Mouse (Mus musculus) myocyte (in vitro differentiated cells): ENCODE measurements around the gene Mast4. TPM values are rescaled to one million over a fixed set of nuclear protein-coding genes. Genes with fewer than 3 reads are reported as not detected.

Source experiments
- H3K27me3 ChIP-seq: one replicate; pipeline ENCODE4 v1.6.1; 2011; ENCODE audit not compliant: control insufficient read depth, insufficient read depth, insufficient read length
- H3K36me3 ChIP-seq: one replicate; pipeline ENCODE4 v1.6.1; 2011; ENCODE audit not compliant: control insufficient read depth, insufficient read depth
- H3K4me2 ChIP-seq: one replicate; pipeline ENCODE4 v1.6.1; 2011; ENCODE audit warnings: low read depth, control low read depth
- H3K4me3 ChIP-seq: one replicate; pipeline ENCODE4 v1.5.1; 2011; ENCODE audit warnings: mild to moderate bottlenecking, control low read depth, moderate library complexity
- H3K79me2 ChIP-seq: one replicate; pipeline ENCODE4 v1.6.1; 2011; ENCODE audit not compliant: control insufficient read depth, insufficient read depth
- H3ac ChIP-seq: one replicate; pipeline ENCODE4 v1.6.1; 2011; ENCODE audit not compliant: control insufficient read depth, insufficient read length
- CEBPB ChIP-seq: IDR thresholded peaks from 2 replicates; pipeline ENCODE4 v1.6.1; 2011; ENCODE audit warnings: mild to moderate bottlenecking, moderate library complexity; ENCODE audit not compliant: poor library complexity, insufficient read depth, severe bottlenecking
- E2F4 ChIP-seq: IDR thresholded peaks from one replicate; pipeline ENCODE4 v1.6.1; 2011; ENCODE audit warnings: mild to moderate bottlenecking, control low read depth, moderate library complexity; ENCODE audit not compliant: insufficient read depth
- MAX ChIP-seq: IDR thresholded peaks from one replicate; pipeline ENCODE4 v1.6.1; 2011; ENCODE audit warnings: low read depth, mild to moderate bottlenecking, control low read depth
- MYOD1 ChIP-seq, 3 experiments: IDR thresholded peaks; one replicate each; pipeline ENCODE4 v1.6.1; 2011; ENCODE audit warnings: control low read depth in 2 of 3, low read depth in 2 of 3, mild to moderate bottlenecking in 2 of 3, moderate library complexity in 1 of 3; ENCODE audit not compliant: insufficient read length in 2 of 3, control insufficient read depth in 1 of 3
- MYOG ChIP-seq, 3 experiments: IDR thresholded peaks; one replicate each; pipeline ENCODE4 v1.6.1; 2011; ENCODE audit warnings: control low read depth in 2 of 3, low read depth in 2 of 3, mild to moderate bottlenecking in 2 of 3; ENCODE audit not compliant: insufficient read length in 2 of 3, control insufficient read depth in 1 of 3, insufficient read depth in 1 of 3
- POLR2A ChIP-seq: IDR thresholded peaks from one replicate; pipeline ENCODE4 v1.6.1; 2011; ENCODE audit warnings: low read depth, mild to moderate bottlenecking, control low read depth, moderate library complexity; ENCODE audit not compliant: insufficient read length
- POLR2AphosphoS2 ChIP-seq: IDR thresholded peaks from one replicate; pipeline ENCODE4 v1.6.1; 2011; ENCODE audit warnings: low read depth, control low read depth; ENCODE audit not compliant: insufficient read length
- REST ChIP-seq: IDR thresholded peaks from one replicate; pipeline ENCODE4 v1.6.1; 2011; ENCODE audit warnings: mild to moderate bottlenecking, control low read depth, moderate library complexity; ENCODE audit not compliant: insufficient read depth, insufficient read length
- SRF ChIP-seq: IDR thresholded peaks from one replicate; pipeline ENCODE4 v1.6.1; 2011; ENCODE audit warnings: low read depth; ENCODE audit not compliant: control insufficient read depth, insufficient read length
- TCF12 ChIP-seq: IDR thresholded peaks from one replicate; pipeline ENCODE4 v1.6.1; 2011; ENCODE audit warnings: mild to moderate bottlenecking, control low read depth; ENCODE audit not compliant: poor library complexity, insufficient read depth, severe bottlenecking
- TCF3 ChIP-seq: IDR thresholded peaks from one replicate; pipeline ENCODE4 v1.6.1; 2011; ENCODE audit warnings: low read depth, control low read depth; ENCODE audit not compliant: insufficient read length
- USF1 ChIP-seq: IDR thresholded peaks from one replicate; pipeline ENCODE4 v1.6.1; 2011; ENCODE audit warnings: low read depth, mild to moderate bottlenecking, control low read depth, moderate library complexity
- polyA plus RNA-seq: library from polyadenylated mRNA; unstranded; fragments of >200 nt; fragmentation: generic; extraction: Trizol; gene quantifications from one replicate; pipeline ENCODE4 v1.2.1, GENCODE M21; 2012; ENCODE audit warnings: missing spikeins

The Mast4 gene
- polyA plus RNA-seq, 1 experiment: 15.0 TPM

DNA sequence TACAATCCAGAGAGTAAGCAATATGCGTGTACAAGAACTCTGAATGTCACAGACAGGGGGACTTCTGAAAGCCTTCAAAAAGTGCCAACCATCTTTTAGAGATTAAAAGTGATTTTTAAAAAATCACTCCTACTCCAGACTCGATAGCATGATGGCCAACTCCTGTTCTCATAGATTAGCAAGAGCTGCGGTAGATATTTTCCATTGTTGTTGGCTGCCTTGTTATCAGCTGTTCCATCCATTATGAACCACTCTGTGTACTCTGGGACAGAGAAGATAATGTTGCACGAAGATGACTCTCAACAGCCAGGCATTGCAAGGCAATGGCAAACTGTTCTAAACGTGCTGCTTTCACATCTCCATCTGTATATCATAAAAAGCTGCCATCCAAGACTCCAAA, 360.4 kb downstream of the Mast4 start:
- Histone ChIP-seq H3K27me3 (no peaks in the 10 kb centered on the region), H3K79me2 (peaks cover 4% of the 10 kb centered on the region), H3K36me3 (no peaks in the 10 kb centered on the region), H3ac (no peak overlapping the region), H3K4me3 (no peak overlapping the region), H3K4me2 (no peak overlapping the region)
- TF ChIP-seq CEBPB: no peak
- TF ChIP-seq MYOG (IDR thresholded peaks at IDR 0.05; ENCODE audit: control insufficient read depth in 1 of 3, insufficient read depth in 1 of 3, insufficient read length in 2 of 3, low read depth in 2 of 3): no peak
- TF ChIP-seq MAX: no peak
- no peak for TF ChIP-seq REST
- no peak for TF ChIP-seq SRF
- TF ChIP-seq USF1: no peak
- TF ChIP-seq TCF3: no peak
- no peak for TF ChIP-seq TCF12
- TF ChIP-seq MYOD1 (IDR thresholded peaks at IDR 0.05; ENCODE audit: control insufficient read depth in 1 of 3, insufficient read length in 2 of 3, low read depth in 2 of 3): no peak
- no peak for TF ChIP-seq E2F4
- no peak for TF ChIP-seq POLR2A
- TF ChIP-seq POLR2AphosphoS2: no peak

DNA sequence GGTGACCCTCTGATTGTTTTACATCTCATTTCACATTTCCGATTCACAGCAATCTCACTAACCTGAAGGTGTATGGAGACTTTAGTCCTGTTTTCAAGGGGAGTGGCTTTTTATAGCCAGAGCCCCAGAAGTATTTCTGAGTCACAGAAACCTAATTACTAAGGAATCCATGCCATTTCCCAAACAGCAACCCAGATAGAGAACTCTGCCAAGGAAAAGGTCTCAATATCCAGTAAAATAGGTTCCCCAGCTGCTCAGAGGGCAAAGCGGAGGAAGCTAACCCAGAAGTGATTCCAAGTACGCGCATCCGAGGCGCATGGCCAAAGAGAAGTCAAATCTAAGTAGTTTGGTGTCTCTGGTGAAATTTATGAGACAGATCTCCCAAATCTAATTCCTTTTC, 370.8 kb downstream of the Mast4 start:
- H3ac ChIP-seq: no peak overlapping the region
- TF ChIP-seq USF1 (no peak), CEBPB (no peak), MYOD1 (IDR thresholded peaks at IDR 0.05; ENCODE audit: control insufficient read depth in 1 of 3, insufficient read length in 2 of 3, low read depth in 2 of 3) (no peak), TCF12 (no peak), REST (no peak), MYOG (IDR thresholded peaks at IDR 0.05; ENCODE audit: control insufficient read depth in 1 of 3, insufficient read depth in 1 of 3, insufficient read length in 2 of 3, low read depth in 2 of 3) (no peak), POLR2AphosphoS2 (no peak), POLR2A (no peak)
- H3K27me3 ChIP-seq: no peaks in the 10 kb centered on the region
- H3K4me2 ChIP-seq: peak overlapping the region; percentile 48
- H3K79me2 ChIP-seq: peaks cover 7% of the 10 kb centered on the region
- no peak overlapping the region for H3K4me3 ChIP-seq
- H3K36me3 ChIP-seq: no peaks in the 10 kb centered on the region

DNA sequence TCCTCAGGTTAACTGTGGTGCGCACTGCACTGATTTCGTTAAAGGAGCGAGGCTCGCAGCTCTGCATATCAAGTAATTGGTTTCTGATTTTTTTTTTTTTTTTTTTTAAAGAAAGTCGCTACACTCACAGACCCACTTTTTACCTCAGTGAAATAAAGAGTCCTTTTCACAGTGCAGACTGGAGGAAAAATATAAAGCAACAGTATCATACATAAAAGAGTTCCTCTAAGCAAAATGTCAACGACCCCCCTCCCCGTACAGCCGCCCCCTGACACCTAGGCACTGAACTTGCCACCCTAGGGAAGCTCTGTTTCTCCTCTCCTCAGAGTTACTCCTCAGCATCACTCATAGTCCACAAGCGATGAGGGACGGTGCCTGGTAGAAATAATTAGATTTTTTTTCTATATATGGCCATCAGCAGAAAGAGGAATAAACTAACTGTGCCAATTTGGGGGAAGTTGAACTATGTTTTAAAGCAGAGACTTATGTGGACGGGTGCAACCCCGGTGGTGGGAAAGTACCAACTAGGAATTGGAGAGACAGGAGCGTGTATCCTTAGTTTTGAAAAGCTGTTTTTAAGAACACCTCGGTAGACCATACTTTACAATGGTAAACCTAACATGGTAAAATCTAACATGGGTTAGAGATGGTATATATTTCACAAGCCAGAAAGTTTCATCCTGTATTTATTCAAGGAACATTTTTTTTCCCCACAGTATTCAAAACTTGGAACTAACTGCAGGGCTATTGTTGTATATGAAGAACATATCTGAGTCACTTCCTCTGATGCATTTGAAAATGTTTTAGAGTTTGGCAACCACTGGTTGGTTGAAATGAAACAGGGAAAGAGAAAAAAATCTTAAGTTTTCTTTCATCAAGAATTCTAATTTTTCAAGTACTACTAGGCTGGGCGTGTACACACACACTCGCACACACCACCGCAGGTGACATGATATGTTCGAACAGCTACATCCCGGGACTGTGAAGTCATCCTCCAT, 375.7 kb downstream of the Mast4 start:
- H3K4me2 ChIP-seq: peak overlapping the region; percentile 84
- no peaks in the 10 kb centered on the region for H3K36me3 ChIP-seq
- H3K27me3 ChIP-seq: no peaks in the 10 kb centered on the region
- TF ChIP-seq MAX (no peak), E2F4 (no peak), CEBPB (no peak), MYOD1 (IDR thresholded peaks at IDR 0.05; ENCODE audit: control insufficient read depth in 1 of 3, insufficient read length in 2 of 3, low read depth in 2 of 3) (no peak), USF1 (no peak), TCF12 (no peak), SRF (no peak), REST (no peak), MYOG (IDR thresholded peaks at IDR 0.05; ENCODE audit: control insufficient read depth in 1 of 3, insufficient read depth in 1 of 3, insufficient read length in 2 of 3, low read depth in 2 of 3) (no peak), POLR2AphosphoS2 (no peak), POLR2A (no peak), TCF3 (no peak)
- H3K79me2 ChIP-seq: peaks cover 25% of the 10 kb centered on the region
- H3K4me3 ChIP-seq: peak overlapping the region; percentile 25
- H3ac ChIP-seq: no peak overlapping the region

DNA sequence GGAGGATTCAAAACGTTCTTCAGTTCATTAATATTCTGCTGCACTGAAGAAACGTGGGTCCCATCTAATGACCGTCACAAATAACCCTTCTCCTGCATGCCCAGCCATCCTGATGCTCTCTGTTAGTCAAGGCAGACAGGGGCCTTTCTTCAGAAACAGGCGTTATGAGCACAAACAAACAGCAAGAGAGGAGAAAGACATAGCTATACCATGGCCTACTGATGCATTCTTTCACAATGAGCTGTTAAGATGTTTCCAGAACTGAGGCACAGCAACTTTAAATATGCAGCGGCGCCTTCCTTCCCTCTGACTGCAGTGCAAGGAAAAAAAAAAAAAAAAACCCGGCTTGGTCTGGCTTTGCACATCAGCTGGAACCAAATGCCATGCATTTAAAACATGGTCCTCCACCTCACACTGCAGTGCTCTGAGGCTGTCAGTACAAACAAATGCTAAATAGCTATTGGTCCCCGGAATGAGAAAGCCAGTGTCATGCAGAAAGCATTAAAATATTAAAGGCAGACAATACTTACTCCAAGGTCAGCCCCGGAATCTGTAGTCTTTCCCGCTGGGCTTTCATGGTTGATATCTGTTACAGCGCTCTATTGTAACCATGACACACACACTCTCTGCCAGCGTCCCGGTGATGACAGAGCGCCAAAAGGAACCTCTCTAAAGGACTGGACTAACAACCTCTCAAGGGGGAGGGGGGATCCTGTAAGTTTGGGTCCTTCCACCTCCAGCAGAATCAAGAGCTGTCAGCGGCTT, 376.6 kb downstream of the Mast4 start:
- Histone ChIP-seq H3K36me3 (no peaks in the 10 kb centered on the region), H3K27me3 (no peaks in the 10 kb centered on the region), H3K4me3 (peak overlapping the region; percentile 25), H3ac (no peak overlapping the region), H3K79me2 (peaks cover 23% of the 10 kb centered on the region), H3K4me2 (peak overlapping the region; percentile 84)
- TF ChIP-seq POLR2A (no peak), CEBPB (no peak), USF1 (no peak), SRF (no peak), TCF12 (no peak), MAX (no peak), TCF3 (no peak), REST (no peak), MYOD1 (IDR thresholded peaks at IDR 0.05; ENCODE audit: control insufficient read depth in 1 of 3, insufficient read length in 2 of 3, low read depth in 2 of 3) (no peak), MYOG (IDR thresholded peaks at IDR 0.05; ENCODE audit: control insufficient read depth in 1 of 3, insufficient read depth in 1 of 3, insufficient read length in 2 of 3, low read depth in 2 of 3) (no peak)
